Mouse (Mus musculus) forebrain, embryonic 10.5 days (tissue): ENCODE data around the gene Armc8. TPM values are rescaled to one million over a fixed set of nuclear protein-coding genes. Genes with fewer than 3 reads are reported as not detected.

Experiments used
- DNase-seq: peaks from one replicate; pipeline ENCODE4 v3.0.0-alpha.2; 2017; ENCODE audit warnings: low spot score; ENCODE audit errors: extremely low spot score
- H3K27ac ChIP-seq: fragments of 300-500 bp; sonication (generic); 2 replicates; pipeline ENCODE4 v1.5.1; 2016; ENCODE audit warnings: mild to moderate bottlenecking
- H3K27me3 ChIP-seq: fragments of 300-500 bp; sonication (generic); 2 replicates; pipeline ENCODE4 v1.6.1; 2016; ENCODE audit warnings: mild to moderate bottlenecking; ENCODE audit not compliant: poor library complexity, severe bottlenecking
- H3K36me3 ChIP-seq: fragments of 300-500 bp; sonication (generic); replicated peaks from 2 replicates; pipeline ENCODE4 v1.6.1; 2016; ENCODE audit warnings: mild to moderate bottlenecking, moderate library complexity
- H3K4me1 ChIP-seq: fragments of 300-500 bp; sonication (generic); 2 replicates; pipeline ENCODE4 v1.6.1; 2016
- H3K4me3 ChIP-seq: fragments of 300-500 bp; sonication (generic); 2 replicates; pipeline ENCODE4 v1.5.1; 2016; ENCODE audit warnings: mild to moderate bottlenecking, moderate library complexity
- H3K9me3 ChIP-seq: fragments of 300-500 bp; sonication (generic); 2 replicates; pipeline ENCODE4 v1.6.1; 2016; ENCODE audit warnings: mild to moderate bottlenecking, moderate library complexity
- WGBS: fragments of 180-500 bp; shearing (Covaris S2); methylation state at CpG from one replicate; pipeline ENCODE4 v1.1.7; 2016; 5-methylcytosine and 5-hydroxymethylcytosine counted together
- polyA plus RNA-seq: library from polyadenylated mRNA; unstranded; fragments of >200 nt; fragmentation: Nextera tagmentation; extraction: Ambion mirVana; gene quantifications from 2 replicates; pipeline ENCODE4 v1.2.1, GENCODE M21; 2016

The Armc8 gene
- polyA plus RNA-seq, 1 experiment from 2014 or later = 30.4 TPM

DNA sequence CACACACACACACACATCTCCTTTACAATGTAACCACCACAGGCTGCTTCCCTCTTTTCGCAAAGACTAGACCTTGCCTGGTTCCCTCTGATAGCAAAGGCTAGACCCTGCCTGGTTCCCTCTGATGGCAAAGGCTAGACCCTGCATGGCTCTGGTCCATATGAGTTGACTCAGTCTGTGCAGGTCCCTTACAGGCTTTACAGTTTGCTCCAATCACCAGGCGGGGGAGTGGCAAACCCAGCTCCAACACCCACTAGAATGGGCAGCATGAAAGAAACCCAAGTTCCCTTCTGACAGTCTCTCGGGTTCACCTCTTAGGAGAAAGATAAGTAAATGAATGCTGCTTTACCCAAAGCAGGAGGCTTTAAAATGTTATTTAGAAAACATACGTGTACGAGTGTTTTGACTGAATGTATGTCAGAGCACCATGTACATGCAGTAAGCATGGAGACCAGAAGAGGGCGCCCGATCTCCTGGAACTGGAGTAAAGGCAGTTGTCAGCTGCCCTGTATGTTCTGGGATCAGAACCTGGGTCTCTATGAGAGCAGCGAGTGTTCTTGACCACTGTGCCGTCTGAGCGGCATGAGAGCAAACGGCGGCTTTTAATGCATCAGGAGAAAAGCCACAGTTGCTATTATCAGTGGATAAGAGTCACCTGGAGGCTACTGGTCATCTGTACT lies 110.0 kb downstream of the Armc8 start:
- H3K9me3 ChIP-seq = no peaks in the 10 kb centered on the region
- no peak overlapping the region for H3K27ac ChIP-seq
- H3K36me3 ChIP-seq = no peaks in the 10 kb centered on the region
- DNase-seq = peak; percentile 53
- H3K27me3 ChIP-seq = no peaks in the 10 kb centered on the region
- H3K4me3 ChIP-seq = no peak overlapping the region
- 45% methylated on average over 12 of the region's 12 CpGs for WGBS
- no peaks in the 10 kb centered on the region for H3K4me1 ChIP-seq

DNA sequence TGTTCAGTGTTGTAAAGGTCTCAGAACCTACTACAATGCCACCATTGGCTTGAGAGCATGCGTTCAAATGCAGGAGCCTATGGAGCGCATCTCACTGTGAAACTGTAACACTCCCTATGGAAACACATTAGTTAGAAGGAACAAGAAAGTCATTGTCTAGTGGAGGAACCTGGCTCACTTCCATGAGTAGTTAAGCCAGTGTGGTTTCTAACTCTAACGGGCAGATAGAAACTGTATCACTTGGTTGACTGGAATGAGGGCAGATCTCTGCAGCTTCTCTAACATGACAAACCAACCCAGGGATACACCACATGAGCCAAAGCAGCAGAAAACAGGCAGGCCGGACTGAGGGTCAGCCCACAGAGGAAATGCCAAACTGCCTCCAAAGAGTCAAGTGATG lies 114.5 kb downstream of the Armc8 start:
- H3K4me1 ChIP-seq = peaks cover 7% of the 10 kb centered on the region
- H3K9me3 ChIP-seq = no peaks in the 10 kb centered on the region
- H3K36me3 ChIP-seq = no peaks in the 10 kb centered on the region
- H3K4me3 ChIP-seq = no peak overlapping the region
- no peak overlapping the region for H3K27ac ChIP-seq
- H3K27me3 ChIP-seq = peaks cover 24% of the 10 kb centered on the region
- DNase-seq = no peak
- 91% methylated on average over 4 of the region's 4 CpGs for WGBS

GRCm38 (mm10) chr9:99451161-99451560 lies 117.5 kb downstream of the Armc8 start, which contains the start of gene Nme9:
Gene Nme9 (plus strand): TSS chr9:99451475.
- WGBS = 7% methylated on average over 14 of the region's 14 CpGs
- no peak within 1 kb of the TSS for H3K27ac ChIP-seq
- H3K9me3 ChIP-seq = no peaks in the 10 kb centered on the region
- H3K4me1 ChIP-seq = peaks cover 7% of the 10 kb centered on the region
- DNase-seq = no peak
- peak within 1 kb of the TSS; percentile 14; the same call in 1 of the 2 replicates for H3K4me3 ChIP-seq
- peaks cover 24% of the 10 kb centered on the region for H3K27me3 ChIP-seq
- H3K36me3 ChIP-seq = no peaks in the 10 kb centered on the region

- no peaks in the 10 kb centered on the region for H3K36me3 ChIP-seq
- 44% methylated on average over 9 of the region's 9 CpGs for WGBS
- no peak for DNase-seq
- H3K4me3 ChIP-seq = no peak overlapping the region
- no peaks in the 10 kb centered on the region for H3K9me3 ChIP-seq
- peaks cover 7% of the 10 kb centered on the region for H3K4me1 ChIP-seq
- H3K27me3 ChIP-seq = peaks cover 24% of the 10 kb centered on the region
- no peak overlapping the region for H3K27ac ChIP-seq
These were observed 118.6 kb downstream of the Armc8 start for GRCm38 (mm10) chr9:99449886-99450647.

DNA sequence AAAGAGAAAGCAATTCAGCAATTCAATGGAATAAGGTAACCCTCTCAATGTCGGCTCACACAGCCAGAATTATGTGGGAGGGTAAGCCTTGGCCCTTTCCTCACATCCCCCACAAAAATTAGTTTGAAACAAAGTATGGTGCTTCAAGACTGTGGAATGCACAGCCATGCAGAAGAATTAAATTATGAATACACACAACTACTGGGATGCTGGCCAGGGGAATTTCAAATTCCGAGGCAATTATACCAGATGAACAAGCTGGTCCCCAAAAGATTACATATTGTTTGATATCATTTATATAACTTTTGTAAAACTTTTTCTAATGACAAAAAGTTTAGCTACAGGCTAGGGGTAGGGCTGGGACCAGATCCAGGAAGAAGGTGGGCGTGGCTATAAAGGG lies 121.4 kb downstream of the Armc8 start:
- H3K4me1 ChIP-seq = peaks cover 11% of the 10 kb centered on the region
- no peak for DNase-seq
- peaks cover 17% of the 10 kb centered on the region for H3K27me3 ChIP-seq
- no peaks in the 10 kb centered on the region for H3K36me3 ChIP-seq
- no peak overlapping the region for H3K4me3 ChIP-seq
- 85% methylated on average over 3 of the region's 3 CpGs for WGBS
- H3K9me3 ChIP-seq = no peaks in the 10 kb centered on the region
- no peak overlapping the region for H3K27ac ChIP-seq

DNA sequence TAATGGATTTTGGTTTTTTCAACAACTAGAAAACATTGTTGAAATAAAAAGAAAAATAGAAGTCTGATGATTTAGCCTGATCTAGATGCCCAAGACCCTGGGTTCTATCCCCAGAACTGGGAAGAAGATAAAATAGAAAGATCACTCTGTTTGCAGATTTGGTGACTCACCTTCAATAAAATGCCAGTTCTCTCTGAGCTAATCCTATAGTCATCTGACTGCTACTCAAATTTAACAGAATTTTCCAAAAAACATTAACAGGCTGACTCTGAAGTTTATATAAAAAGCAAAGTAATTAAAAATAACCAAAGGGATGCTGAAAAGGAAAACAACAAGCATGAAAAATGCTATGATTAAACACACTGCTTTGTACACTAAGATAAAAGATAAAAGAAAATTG lies 122.4 kb downstream of the Armc8 start:
- peaks cover 7% of the 10 kb centered on the region for H3K4me1 ChIP-seq
- H3K9me3 ChIP-seq = no peaks in the 10 kb centered on the region
- no peaks in the 10 kb centered on the region for H3K36me3 ChIP-seq
- peaks cover 7% of the 10 kb centered on the region for H3K27me3 ChIP-seq
- H3K27ac ChIP-seq = no peak overlapping the region
- H3K4me3 ChIP-seq = no peak overlapping the region
- no peak for DNase-seq

DNA sequence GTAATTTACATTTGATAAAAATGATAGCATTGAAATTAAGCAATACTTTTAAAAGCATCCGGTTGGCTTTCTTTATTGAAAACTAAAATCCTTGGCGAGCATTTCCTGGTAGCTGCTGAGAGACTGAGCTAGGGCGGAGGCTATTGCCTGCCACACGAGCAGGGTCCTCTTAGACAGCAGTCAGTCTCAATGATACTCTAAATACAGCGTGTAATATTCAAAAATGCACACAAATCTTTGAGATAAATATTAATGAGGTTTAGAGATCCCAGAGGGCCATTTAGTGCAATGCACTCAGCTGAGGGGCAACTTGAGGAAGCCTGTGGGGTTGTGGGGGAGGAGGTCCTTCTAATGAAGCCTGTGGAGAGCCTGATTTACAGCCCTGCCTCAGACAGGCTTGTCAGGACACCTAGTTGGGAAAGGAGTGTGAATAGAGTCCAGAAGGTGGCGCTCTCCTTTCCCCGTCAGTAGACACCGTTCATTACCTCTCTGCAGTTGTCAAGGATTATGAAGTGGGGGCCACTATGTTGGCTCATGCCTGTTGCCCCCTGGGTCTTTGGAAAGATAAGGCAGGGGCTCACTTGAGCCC lies 124.0 kb downstream of the Armc8 start:
- H3K27me3 ChIP-seq = 0 out of 2 replicates have a peak, but pooled peaks cover 4% of the 10 kb centered on the region
- WGBS = 44% methylated on average over 8 of the region's 8 CpGs
- no peaks in the 10 kb centered on the region for H3K36me3 ChIP-seq
- 0 out of 2 replicates have a peak, but pooled peaks cover 4% of the 10 kb centered on the region for H3K4me1 ChIP-seq
- H3K4me3 ChIP-seq = no peak overlapping the region
- H3K27ac ChIP-seq = no peak overlapping the region
- no peaks in the 10 kb centered on the region for H3K9me3 ChIP-seq
- no peak for DNase-seq

- Histone ChIP-seq H3K36me3 (no peaks in the 10 kb centered on the region), H3K4me3 (no peak overlapping the region), H3K9me3 (no peaks in the 10 kb centered on the region), H3K27me3 (peaks cover 32% of the 10 kb centered on the region), H3K27ac (no peak overlapping the region), H3K4me1 (peaks cover 12% of the 10 kb centered on the region)
- no peak for DNase-seq
- 95% methylated on average over 4 of the region's 4 CpGs for WGBS
These were observed 126.9 kb downstream of the Armc8 start for GRCm38 (mm10) chr9:99441647-99442433.

GRCm38 (mm10) chr9:99440941-99441340 lies 127.8 kb downstream of the Armc8 start:
- H3K36me3 ChIP-seq = no peaks in the 10 kb centered on the region
- H3K4me1 ChIP-seq = peaks cover 21% of the 10 kb centered on the region
- H3K4me3 ChIP-seq = no peak overlapping the region
- DNase-seq = no peak
- no peak overlapping the region for H3K27ac ChIP-seq
- no peaks in the 10 kb centered on the region for H3K9me3 ChIP-seq
- 82% methylated on average over 5 of the region's 5 CpGs for WGBS
- peaks cover 36% of the 10 kb centered on the region for H3K27me3 ChIP-seq

DNA sequence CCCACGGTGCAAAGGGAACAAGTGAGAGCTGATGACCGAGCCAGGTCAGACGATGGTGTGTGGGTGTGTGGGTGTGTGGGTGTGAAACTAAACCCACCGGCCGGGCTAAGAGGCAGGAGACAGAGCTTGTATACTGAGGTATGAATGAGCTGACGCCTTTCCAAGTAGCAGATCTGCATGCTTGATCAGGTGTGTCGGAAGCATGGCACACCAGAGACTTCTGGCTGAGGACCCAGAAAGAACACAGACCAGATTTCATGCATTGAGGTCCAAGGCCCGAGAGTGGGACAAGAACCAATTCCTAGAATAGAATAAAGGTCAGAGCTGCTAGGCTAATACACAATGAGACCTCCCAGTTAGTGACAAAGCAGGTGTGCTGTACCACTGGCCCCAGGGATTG lies 129.6 kb downstream of the Armc8 start:
- DNase-seq = no peak
- no peak overlapping the region for H3K4me3 ChIP-seq
- H3K9me3 ChIP-seq = no peaks in the 10 kb centered on the region
- peaks cover 54% of the 10 kb centered on the region for H3K27me3 ChIP-seq
- peaks cover 34% of the 10 kb centered on the region for H3K4me1 ChIP-seq
- no peak overlapping the region for H3K27ac ChIP-seq
- 83% methylated on average over 8 of the region's 8 CpGs for WGBS
- no peaks in the 10 kb centered on the region for H3K36me3 ChIP-seq

- Histone ChIP-seq H3K27ac (no peak overlapping the region), H3K4me3 (no peak overlapping the region), H3K36me3 (no peaks in the 10 kb centered on the region), H3K9me3 (no peaks in the 10 kb centered on the region), H3K4me1 (peaks cover 34% of the 10 kb centered on the region), H3K27me3 (peaks cover 58% of the 10 kb centered on the region)
- DNase-seq = no peak
- 82% methylated on average over 12 of the region's 12 CpGs for WGBS
These were observed 130.7 kb downstream of the Armc8 start for GRCm38 (mm10) chr9:99437781-99438565.
